Mouse (Mus musculus): ENCODE measurements around the gene Gm1113.

Gene Gm1113

GRCm38 (mm10) chr9:35529141-35529540 lies 11.1 kb upstream of the Gm1113 start:
- DNase-seq (ENCODE audit: extremely low spot score) = no peak

DNA sequence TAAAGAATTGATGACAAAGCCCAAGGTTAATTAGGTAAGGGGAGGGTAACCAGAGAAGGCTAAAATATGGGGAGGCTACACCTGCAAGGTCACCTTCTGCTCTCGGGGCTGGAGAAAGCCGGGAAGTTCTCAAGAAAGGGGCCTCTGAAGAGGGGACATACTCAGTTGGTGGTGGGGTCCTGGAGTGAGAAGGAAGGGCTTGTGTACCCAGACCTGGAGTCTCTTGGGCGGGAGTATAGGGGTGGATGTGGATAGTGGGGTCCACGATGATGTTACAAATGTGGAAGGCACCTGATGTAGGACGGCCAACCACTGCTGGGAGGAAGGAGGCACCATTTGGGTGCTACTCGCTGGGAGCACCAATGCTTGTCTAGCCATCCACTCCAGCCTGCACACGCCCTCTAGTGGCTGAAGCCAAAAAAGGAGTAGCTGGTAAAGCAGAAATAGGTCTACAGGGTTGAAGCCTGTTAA lies 5.9 kb upstream of the Gm1113 start:
- DNase-seq (ENCODE audit: extremely low spot score) = peak; percentile 69

DNA sequence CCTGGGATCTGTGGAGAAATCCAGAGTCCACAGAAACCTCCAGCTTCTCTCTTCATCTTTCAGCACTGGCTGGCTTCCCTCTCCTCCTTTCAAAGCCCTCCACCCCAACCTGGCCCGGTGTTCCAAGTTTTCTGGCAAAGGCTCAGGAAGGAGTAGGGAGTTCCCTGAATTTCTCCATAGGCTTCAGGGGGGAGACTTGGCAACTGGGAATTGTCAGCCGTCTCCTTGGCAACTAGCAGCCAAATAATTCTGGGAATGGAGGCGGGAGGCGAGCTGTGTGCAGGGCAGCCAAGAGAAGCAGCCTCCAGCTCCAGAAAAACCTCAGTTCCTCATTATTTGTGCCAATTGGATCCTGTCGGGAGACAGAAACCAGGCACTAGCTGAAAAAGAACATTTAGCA lies 5.5 kb upstream of the Gm1113 start:
- peak; percentile 35 for DNase-seq (ENCODE audit: extremely low spot score)

- no peak for DNase-seq (ENCODE audit: extremely low spot score)
These were observed 4.9 kb upstream of the Gm1113 start for GRCm38 (mm10) chr9:35522821-35523515.

- no peak for DNase-seq (ENCODE audit: extremely low spot score)
These were observed 4.2 kb upstream of the Gm1113 start for GRCm38 (mm10) chr9:35522241-35522640.

GRCm38 (mm10) chr9:35520631-35521348 lies 2.7 kb upstream of the Gm1113 start:
- no peak for DNase-seq (ENCODE audit: extremely low spot score)

DNA sequence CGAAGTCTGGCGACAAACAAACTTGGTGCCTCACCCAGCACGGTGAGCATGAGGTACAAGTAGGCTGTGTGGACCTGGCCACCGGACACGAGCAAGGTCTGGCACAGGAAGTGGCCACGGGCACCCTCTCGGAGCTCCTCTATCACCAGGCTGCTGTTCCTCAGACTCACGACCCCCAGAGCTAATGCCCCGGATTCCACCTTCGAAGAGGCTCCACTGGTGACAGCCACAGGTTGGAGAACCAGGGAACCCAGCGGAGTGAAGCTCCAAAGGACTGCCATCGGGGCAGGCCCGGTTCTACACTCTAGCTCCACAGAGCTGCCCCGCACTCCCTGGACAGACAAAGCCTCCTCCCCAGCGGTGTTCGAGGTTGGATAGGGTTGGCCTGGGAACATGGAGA lies 1.4 kb downstream of the Gm1113 start:
- no peak for DNase-seq (ENCODE audit: extremely low spot score)

DNA sequence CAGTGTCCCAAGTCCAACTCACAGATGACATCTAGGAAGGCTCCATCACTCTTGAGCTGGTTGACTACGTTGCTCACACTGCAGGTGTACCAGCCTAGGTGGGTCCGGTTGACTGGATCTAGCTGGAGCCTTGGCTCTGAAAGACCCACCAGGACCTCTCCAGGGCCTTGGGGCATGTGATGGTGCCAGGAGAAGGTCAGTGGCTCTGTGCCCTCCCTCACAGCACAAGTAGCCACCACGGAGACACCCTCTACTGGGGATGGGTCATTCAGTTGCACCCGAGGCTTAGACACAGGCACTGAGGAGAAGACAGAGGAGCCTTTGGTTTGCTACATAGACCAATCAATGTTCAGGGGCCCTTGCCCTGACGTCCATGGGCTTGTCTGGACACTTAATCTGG lies 1.9 kb downstream of the Gm1113 start:
- no peak for DNase-seq (ENCODE audit: extremely low spot score)

GRCm38 (mm10) chr9:35513900-35514299 lies 4.2 kb downstream of the Gm1113 start:
- DNase-seq (ENCODE audit: extremely low spot score) = no peak

GRCm38 (mm10) chr9:35508234-35508633 lies 9.8 kb downstream of the Gm1113 start:
- DNase-seq (ENCODE audit: extremely low spot score) = no peak

DNA sequence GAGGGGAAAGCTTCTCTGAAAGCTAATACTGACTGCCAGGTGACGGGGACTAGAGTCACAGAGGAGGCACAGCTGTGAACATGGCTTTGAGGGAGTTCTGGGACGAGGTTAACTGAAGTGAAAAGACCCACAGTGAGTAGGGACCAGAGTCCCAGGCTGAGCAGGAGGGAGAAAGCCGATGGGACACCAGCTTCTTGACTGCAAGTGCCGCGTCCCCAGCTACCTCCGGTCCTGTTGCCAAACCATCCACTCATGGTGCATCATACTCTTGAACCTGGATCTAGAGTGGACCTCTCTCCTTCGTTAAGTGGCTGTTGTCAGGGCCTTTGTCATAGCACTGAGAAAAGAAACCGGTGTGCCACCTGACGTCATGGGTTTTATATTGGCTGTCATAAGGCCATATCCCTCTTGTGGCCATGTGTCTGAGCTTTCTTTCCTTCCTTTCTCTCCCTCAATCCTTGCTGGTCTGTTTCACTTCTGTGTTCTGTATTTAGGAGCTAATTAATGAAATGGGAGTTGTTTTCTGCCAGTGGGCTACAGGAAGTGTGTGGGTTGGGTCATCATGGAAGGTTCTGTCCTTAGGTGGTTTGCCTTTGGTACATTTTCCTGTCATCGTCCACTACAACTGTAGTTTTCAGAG lies 15.6 kb downstream of the Gm1113 start:
- DNase-seq (ENCODE audit: extremely low spot score) = no peak

GRCm38 (mm10) chr9:35499946-35500345 lies 18.1 kb downstream of the Gm1113 start:
- no peak for DNase-seq (ENCODE audit: extremely low spot score)

DNA sequence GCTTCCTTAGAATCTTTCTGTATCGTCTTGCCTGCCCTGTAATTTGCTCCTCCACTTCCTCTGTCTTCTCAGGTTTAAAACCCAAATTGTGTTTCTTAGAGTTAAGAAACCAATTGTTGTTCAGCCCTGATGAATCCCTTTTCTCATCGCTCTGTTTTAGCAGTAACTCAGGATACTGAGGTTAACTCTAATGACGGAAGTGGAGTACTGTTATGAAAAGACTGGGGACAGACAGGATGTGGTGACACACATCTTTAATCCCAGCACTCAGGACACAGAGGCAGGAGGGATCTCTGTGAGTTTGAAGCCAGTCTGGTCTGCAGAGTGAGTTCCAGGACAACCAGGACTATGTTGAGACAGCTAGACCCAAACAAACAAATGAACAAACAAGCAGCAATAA lies 22.6 kb downstream of the Gm1113 start:
- no peak for DNase-seq (ENCODE audit: extremely low spot score)

DNA sequence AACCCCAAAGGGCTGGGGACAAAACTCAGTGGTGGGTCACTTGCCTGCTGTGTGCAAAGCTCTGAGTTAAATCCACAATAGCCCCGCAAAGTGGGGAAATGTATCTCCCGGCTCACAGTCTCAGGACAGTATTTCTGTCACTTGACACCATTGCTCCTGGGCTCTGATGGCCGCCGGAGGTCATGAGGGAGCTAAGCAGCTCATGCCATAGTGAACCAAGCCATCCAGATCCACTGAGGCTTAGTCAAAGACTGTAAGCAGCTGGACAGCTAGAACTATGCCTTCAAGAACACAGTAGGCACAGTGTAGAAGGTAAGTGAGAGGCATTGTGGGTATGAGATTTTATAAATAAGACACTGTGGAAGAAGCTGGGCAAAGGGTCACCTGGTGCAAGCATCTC lies 23.1 kb downstream of the Gm1113 start:
- DNase-seq (ENCODE audit: extremely low spot score) = no peak

DNA sequence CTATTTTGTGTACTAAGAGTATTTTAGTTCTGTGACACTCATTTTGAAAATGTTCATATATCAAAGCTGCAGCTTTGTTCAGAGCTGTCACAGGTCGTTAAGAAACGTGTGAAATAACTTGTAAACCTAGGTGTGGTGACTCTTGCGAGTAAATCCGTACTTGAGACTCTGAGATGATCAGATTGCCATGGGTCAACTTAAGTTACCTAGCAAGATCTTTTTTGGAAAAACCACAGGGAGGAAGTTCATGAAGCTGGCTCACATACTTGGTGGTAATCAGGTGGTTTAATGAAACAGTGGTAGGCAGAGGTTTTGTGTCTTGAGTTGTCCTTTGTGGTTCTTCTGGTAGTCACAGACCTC lies 24.4 kb downstream of the Gm1113 start:
- DNase-seq (ENCODE audit: extremely low spot score) = no peak

DNA sequence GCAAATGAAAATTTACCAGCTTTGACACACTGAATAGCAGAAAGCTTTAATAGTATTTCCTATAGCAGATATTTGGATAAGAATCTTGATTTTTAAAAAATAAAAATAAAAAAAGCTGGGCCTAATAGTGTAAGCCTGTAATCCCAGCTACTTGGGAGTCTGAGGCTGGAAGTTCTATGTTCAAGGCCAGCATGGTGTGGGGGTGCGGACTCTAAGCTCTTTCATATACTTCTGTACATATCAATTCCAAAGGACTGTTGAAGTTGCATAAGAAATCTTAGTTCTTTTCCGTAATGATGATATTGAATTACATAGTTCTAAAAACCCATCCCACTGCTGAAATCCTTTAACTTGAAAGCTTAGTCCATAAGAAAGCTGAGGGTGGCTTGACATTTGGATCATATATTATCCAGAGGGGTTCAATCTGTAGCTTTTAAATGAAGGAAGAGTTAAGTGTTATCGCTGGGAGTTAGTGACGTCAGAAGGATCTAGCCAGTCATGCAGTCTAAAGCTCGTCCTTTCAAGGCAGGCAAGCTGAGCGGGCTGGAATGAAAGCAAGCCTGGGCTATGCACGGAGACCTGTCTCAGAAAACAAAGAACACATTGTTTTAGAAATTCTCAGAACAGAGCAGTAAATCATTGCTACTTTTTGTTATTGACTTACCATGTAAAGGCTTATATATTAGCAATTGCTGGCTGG lies 24.9 kb downstream of the Gm1113 start:
- no peak for DNase-seq (ENCODE audit: extremely low spot score)

- no peak for DNase-seq (ENCODE audit: extremely low spot score)
These were observed 26.8 kb downstream of the Gm1113 start for GRCm38 (mm10) chr9:35491109-35491866.

DNA sequence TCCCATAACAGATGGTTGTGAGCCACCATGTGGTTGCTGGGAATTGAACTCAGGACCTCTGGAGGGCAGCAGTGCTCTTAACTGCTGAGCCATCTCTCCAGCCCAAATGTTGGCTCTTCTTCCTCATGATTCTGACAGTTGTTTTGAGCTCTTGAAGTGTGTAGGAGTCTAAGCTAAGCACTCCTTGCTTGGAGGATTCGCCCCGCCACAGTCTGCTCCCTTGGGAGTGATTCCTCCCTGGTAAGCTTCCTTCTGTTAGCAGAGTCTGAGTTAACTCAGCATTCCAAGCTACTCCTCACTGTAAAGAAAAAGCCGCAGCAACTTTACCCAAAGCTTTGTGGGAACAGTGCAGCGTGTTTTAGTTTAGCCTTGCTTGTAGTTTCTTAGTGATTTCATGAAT lies 29.6 kb downstream of the Gm1113 start:
- DNase-seq (ENCODE audit: extremely low spot score) = no peak

GRCm38 (mm10) chr9:35486616-35487015 lies 31.5 kb downstream of the Gm1113 start:
- DNase-seq (ENCODE audit: extremely low spot score) = no peak

DNA sequence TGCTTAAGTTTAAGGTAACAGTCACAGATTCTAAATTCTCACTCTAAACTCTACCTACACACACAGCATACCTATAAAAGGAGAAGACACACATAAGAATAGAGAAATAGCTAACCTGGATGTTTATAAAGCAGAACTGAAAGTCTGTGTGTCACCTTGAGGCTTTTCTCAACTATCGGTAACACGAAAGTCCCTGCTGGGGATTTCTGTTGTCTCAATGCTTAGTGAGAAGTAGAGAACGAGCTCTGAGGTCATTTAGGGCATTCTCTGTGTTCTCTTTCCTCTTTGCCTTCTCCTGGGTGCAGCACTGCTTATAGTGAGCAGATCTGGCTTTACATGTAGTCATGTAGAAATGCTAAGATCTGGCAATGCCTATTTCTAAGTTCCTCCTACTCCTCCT lies 34.1 kb downstream of the Gm1113 start:
- DNase-seq (ENCODE audit: extremely low spot score) = no peak

DNA sequence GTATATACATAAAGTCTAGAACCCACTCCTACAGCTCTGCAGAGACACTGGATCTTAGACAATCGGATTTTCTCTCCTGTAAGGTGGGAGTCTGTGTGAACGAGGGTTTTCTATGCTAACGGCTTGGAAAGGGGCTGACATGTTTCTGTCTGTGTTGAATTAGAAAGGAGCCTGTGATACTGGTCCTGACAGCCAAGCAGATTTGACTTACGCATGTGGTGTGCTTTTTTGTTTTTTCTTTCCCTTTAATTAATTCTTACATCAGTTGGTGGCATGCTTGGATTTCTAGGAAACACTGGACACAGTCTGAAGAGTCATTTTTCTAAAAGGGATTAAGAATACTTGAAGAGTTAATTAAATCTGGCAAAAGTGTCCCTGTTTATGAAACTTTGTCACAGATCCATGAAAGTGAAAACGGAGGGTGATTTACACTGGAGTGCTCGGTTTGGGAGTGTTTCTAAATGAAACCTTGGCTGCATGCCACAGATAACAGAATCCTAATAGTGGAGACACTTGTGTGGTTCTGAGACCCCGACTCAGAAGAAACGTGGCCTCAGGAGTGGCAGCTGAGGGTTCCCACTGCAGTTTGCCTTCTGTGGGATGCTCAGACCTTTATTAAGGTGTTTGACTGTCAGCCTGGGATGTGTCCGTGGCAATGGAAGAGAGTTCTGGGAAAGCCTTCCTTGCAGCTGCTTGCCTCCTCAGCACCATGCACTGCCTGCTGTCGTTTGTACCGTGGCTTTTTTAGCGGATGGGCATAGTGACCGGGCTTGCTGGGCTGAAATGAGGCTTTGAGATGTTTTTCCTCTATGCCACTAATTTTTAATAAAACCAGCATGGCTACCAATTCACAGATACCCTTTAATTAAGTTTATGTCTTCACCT lies 35.8 kb downstream of the Gm1113 start:
- DNase-seq (ENCODE audit: extremely low spot score) = no peak
